ENCODE assay signal across 8 mouse cellular contexts in genomic region chr14:57827284-57827683, GRCm38 (mm10). TPM values are rescaled to one million over a fixed set of nuclear protein-coding genes. Genes with fewer than 3 reads are reported as not detected.
DNase-seq lines count a peak whose midpoint lies in the region; ATAC-seq and TF ChIP-seq lines count a peak whose summit lies in the region.

No protein-coding gene starts in this region.

- H3K27ac ChIP-seq in lung, postnatal 0 days (ENCODE audit: low read length), result 0 out of 2 replicates have a peak overlapping the region, but pooled peaks have one; percentile 94
- H3K27ac ChIP-seq in embryonic facial prominence, embryonic 15.5 days (replicated peaks), result peak overlapping the region; percentile 97; the same call in 1 of the 2 replicates
- no peak overlapping the region for H3K27ac ChIP-seq in limb, embryonic 14.5 days (replicated peaks; ENCODE audit: low read depth, low read length)
- no peak overlapping the region for H3K27ac ChIP-seq in stomach, embryonic 15.5 days

- ATAC-seq in lung, postnatal 0 days, result no peak
- no peak for ATAC-seq in embryonic facial prominence, embryonic 15.5 days (ENCODE audit: insufficient number of reproducible peaks, low FRiP score, low TSS enrichment, low read depth)
- ATAC-seq in limb, embryonic 14.5 days (ENCODE audit: low FRiP score, low read depth), result no peak
- no peak for ATAC-seq in stomach, embryonic 15.5 days (ENCODE audit: insufficient read depth, low FRiP score, low read depth)
- no peak for ATAC-seq in frontal cortex, adult (ENCODE audit: low TSS enrichment)

- no peaks in the 10 kb centered on the region for H3K36me3 ChIP-seq in lung, postnatal 0 days (ENCODE audit: insufficient read depth, low read length)
- H3K36me3 ChIP-seq in embryonic facial prominence, embryonic 15.5 days, result no peaks in the 10 kb centered on the region
- peaks cover 14% of the 10 kb centered on the region for H3K36me3 ChIP-seq in limb, embryonic 14.5 days (ENCODE audit: control insufficient read depth, insufficient read depth, low read length)
- H3K36me3 ChIP-seq in stomach, embryonic 15.5 days, result no peaks in the 10 kb centered on the region

- no peaks in the 10 kb centered on the region for H3K27me3 ChIP-seq in lung, postnatal 0 days (replicated peaks; ENCODE audit: insufficient read depth, low read length)
- no peaks in the 10 kb centered on the region for H3K27me3 ChIP-seq in embryonic facial prominence, embryonic 15.5 days
- no peaks in the 10 kb centered on the region for H3K27me3 ChIP-seq in limb, embryonic 14.5 days (ENCODE audit: control insufficient read depth, insufficient read depth, low read length)
- no peaks in the 10 kb centered on the region for H3K27me3 ChIP-seq in stomach, embryonic 15.5 days (replicated peaks)

- no peak for DNase-seq in lung, postnatal 0 days (ENCODE audit: low spot score)
- no peak for DNase-seq in lung, postnatal 25 days (ENCODE audit: low spot score)
- DNase-seq in limb, embryonic 14.5 days (ENCODE audit: low spot score), result no peak
- no peak for DNase-seq in cerebellum, adult 8-10 months
- DNase-seq in adrenal gland, postnatal 14 days, result no peak

- peak; percentile 46 for TF ChIP-seq CTCF in lung, postnatal 0 days (IDR thresholded peaks at IDR 0.05)

- H3K4me3 ChIP-seq in lung, postnatal 0 days (ENCODE audit: low read depth, low read length), result peak overlapping the region; percentile 82; the same call in 1 of the 2 replicates
- peak overlapping the region; percentile 74 for H3K4me3 ChIP-seq in embryonic facial prominence, embryonic 15.5 days (replicated peaks)
- H3K4me3 ChIP-seq in limb, embryonic 14.5 days (replicated peaks; ENCODE audit: low read length), result peak overlapping the region; percentile 82
- H3K4me3 ChIP-seq in stomach, embryonic 15.5 days (replicated peaks), result peak overlapping the region; percentile 90

- H3K9ac ChIP-seq in lung, postnatal 0 days (replicated peaks; ENCODE audit: low read depth), result 0 out of 2 replicates have a peak overlapping the region, but pooled peaks have one; percentile 82
- H3K9ac ChIP-seq in embryonic facial prominence, embryonic 15.5 days, result no peak overlapping the region
- H3K9ac ChIP-seq in limb, embryonic 14.5 days (ENCODE audit: low read depth, low read length, severe bottlenecking), result peak overlapping the region; percentile 91
- peak overlapping the region; percentile 96; the same call in 1 of the 2 replicates for H3K9ac ChIP-seq in stomach, embryonic 15.5 days

- TF ChIP-seq POLR2A in limb, embryonic 14.5 days (IDR thresholded peaks at IDR 0.05; ENCODE audit: borderline replicate concordance, extremely low read depth, insufficient read depth, insufficient read length), result no peak

- TF ChIP-seq EP300 in lung, postnatal 0 days (IDR thresholded peaks at IDR 0.05), result no peak

- H3K4me2 ChIP-seq in lung, postnatal 0 days (replicated peaks; ENCODE audit: low read depth, low read length), result peak overlapping the region; percentile 86
- peak overlapping the region; percentile 56 for H3K4me2 ChIP-seq in embryonic facial prominence, embryonic 15.5 days (replicated peaks)
- peak overlapping the region; percentile 76 for H3K4me2 ChIP-seq in limb, embryonic 14.5 days (replicated peaks; ENCODE audit: low read depth, low read length, severe bottlenecking)
- peak overlapping the region; percentile 73 for H3K4me2 ChIP-seq in stomach, embryonic 15.5 days

- 68% methylated on average over 1 of the region's 1 CpGs for WGBS in lung, postnatal 0 days
- 71% methylated on average over 1 of the region's 1 CpGs for whole genome bisulfite sequencing in embryonic facial prominence, embryonic 15.5 days
- WGBS in limb, embryonic 14.5 days, result 71% methylated on average over 1 of the region's 1 CpGs
- 44% methylated on average over 1 of the region's 1 CpGs for WGBS in stomach, embryonic 15.5 days

- no peaks in the 10 kb centered on the region for H3K9me3 ChIP-seq in lung, postnatal 0 days (ENCODE audit: low read length)
- no peaks in the 10 kb centered on the region for H3K9me3 ChIP-seq in embryonic facial prominence, embryonic 15.5 days (replicated peaks)
- no peaks in the 10 kb centered on the region for H3K9me3 ChIP-seq in limb, embryonic 14.5 days (ENCODE audit: control insufficient read depth, low read length)
- no peaks in the 10 kb centered on the region for H3K9me3 ChIP-seq in stomach, embryonic 15.5 days

- H3K4me1 ChIP-seq in lung, postnatal 0 days (ENCODE audit: insufficient read depth, low read depth, low read length), result peaks cover 6% of the 10 kb centered on the region; the same call in 1 of the 2 replicates
- peaks cover 16% of the 10 kb centered on the region for H3K4me1 ChIP-seq in embryonic facial prominence, embryonic 15.5 days
- H3K4me1 ChIP-seq in limb, embryonic 14.5 days (ENCODE audit: control insufficient read depth, insufficient read depth, low read length), result peaks cover 16% of the 10 kb centered on the region
- H3K4me1 ChIP-seq in stomach, embryonic 15.5 days, result peaks cover 7% of the 10 kb centered on the region; the same call in 1 of the 2 replicates

RNA-seq across cellular contexts. Expression of gene Mrpl57, which starts 1.2 kb away (rescaled TPM):
- 163 and 210 TPM in 2 replicates for polyA plus RNA-seq in lung, postnatal 0 days (2015; fragmentation: Nextera tagmentation; extraction: Ambion mirVana)
- 156 and 160 TPM in 2 replicates for polyA plus RNA-seq in embryonic facial prominence, embryonic 15.5 days (2015; fragmentation: Nextera tagmentation; extraction: Ambion mirVana)
- polyA plus RNA-seq in limb, embryonic 14.5 days (2012; rRNA removed), result 71.9 and 73.2 TPM in 2 replicates
- 152 and 162 TPM in 2 replicates for polyA plus RNA-seq in limb, embryonic 14.5 days (2014; fragmentation: Nextera tagmentation; extraction: Ambion mirVana)
- 171 and 186 TPM in 2 replicates for polyA plus RNA-seq in stomach, embryonic 15.5 days (2015; fragmentation: Nextera tagmentation; extraction: Ambion mirVana)
- 98.1 and 113 TPM in 2 replicates for total RNA-seq in adrenal gland, postnatal 14 days (2021)

RNA-seq across cellular contexts. Expression of gene Ska3, which starts 1.3 kb away (rescaled TPM):
- polyA plus RNA-seq in lung, postnatal 0 days (2015; fragmentation: Nextera tagmentation; extraction: Ambion mirVana), result 1.8 and 2.2 TPM in 2 replicates
- 25.4 and 28.6 TPM in 2 replicates for polyA plus RNA-seq in embryonic facial prominence, embryonic 15.5 days (2015; fragmentation: Nextera tagmentation; extraction: Ambion mirVana)
- 13.7 and 16.1 TPM in 2 replicates for polyA plus RNA-seq in limb, embryonic 14.5 days (2012; rRNA removed)
- 18.0 and 22.7 TPM in 2 replicates for polyA plus RNA-seq in limb, embryonic 14.5 days (2014; fragmentation: Nextera tagmentation; extraction: Ambion mirVana)
- 29.3 and 33.5 TPM in 2 replicates for polyA plus RNA-seq in stomach, embryonic 15.5 days (2015; fragmentation: Nextera tagmentation; extraction: Ambion mirVana)
- total RNA-seq in adrenal gland, postnatal 14 days (2021), result 2.4 and 3.0 TPM in 2 replicates

RNA-seq across cellular contexts. Expression of gene Sap18, which starts 29.3 kb away (rescaled TPM):
- 16.5 and 18.9 TPM in 2 replicates for polyA plus RNA-seq in lung, postnatal 0 days (2015; fragmentation: Nextera tagmentation; extraction: Ambion mirVana)
- 23.1 and 26.3 TPM in 2 replicates for polyA plus RNA-seq in embryonic facial prominence, embryonic 15.5 days (2015; fragmentation: Nextera tagmentation; extraction: Ambion mirVana)
- 19.3 and 39.6 TPM in 2 replicates for polyA plus RNA-seq in limb, embryonic 14.5 days (2012; rRNA removed)
- polyA plus RNA-seq in limb, embryonic 14.5 days (2014; fragmentation: Nextera tagmentation; extraction: Ambion mirVana), result 37.5 and 45.6 TPM in 2 replicates
- polyA plus RNA-seq in stomach, embryonic 15.5 days (2015; fragmentation: Nextera tagmentation; extraction: Ambion mirVana), result 22.5 and 30.7 TPM in 2 replicates
- total RNA-seq in adrenal gland, postnatal 14 days (2021), result 35.1 and 37.1 TPM in 2 replicates

Comparison
In these comparisons a context has a peak if more than half of its experiments do, and no peak if none do; other contexts are left out.
1. H3K27ac ChIP-seq: peak in lung, postnatal 0 days (single experiment) and embryonic facial prominence, embryonic 15.5 days (single experiment); none in limb, embryonic 14.5 days (single experiment) and stomach, embryonic 15.5 days (single experiment).
2. Peak in every context shown above with its lines, with median percentiles within 50 percentile points of each other: H3K4me2 ChIP-seq and H3K4me3 ChIP-seq.